Mouse (Mus musculus) cortical plate, adult 2 months (tissue): Measurements from ENCODE around the gene Atp6ap1.

Source experiments
- CTCF ChIP-seq: fragments of 200-500 bp; IDR thresholded peaks from 2 replicates; pipeline ENCODE4 v1.5.1; 2011; ENCODE audit warnings: mild to moderate bottlenecking, control low read depth, low read length; ENCODE audit not compliant: insufficient read depth; ENCODE audit errors: extremely low read depth
- POLR2A ChIP-seq: fragments of 200-500 bp; IDR thresholded peaks from 2 replicates; pipeline ENCODE4 v1.6.1; 2011; ENCODE audit warnings: mild to moderate bottlenecking, low read length, control low read depth; ENCODE audit not compliant: insufficient read depth; ENCODE audit errors: extremely low read depth

DNA sequence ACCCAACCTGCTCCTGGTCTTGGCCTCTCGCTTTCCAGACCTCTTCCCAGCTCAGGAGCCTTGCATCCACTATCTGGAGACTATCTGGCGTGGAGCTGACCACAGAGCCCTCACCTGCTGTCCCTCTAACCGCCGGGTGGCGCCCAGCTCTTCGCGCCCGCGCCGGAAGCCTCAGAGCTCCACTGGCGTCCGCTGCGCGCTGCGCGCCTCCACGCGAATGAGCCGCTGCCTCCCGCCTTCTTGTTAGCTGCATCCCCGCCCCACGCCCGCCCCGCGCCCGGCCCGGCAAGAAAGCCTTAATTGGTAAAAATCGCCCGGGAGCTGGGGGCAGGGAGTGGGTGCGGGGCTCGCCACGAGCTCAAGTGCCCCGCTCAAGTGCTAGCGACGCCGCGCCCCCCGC lies 47.3 kb upstream of the Atp6ap1 start, which contains the start of gene Flna:
- TF ChIP-seq POLR2A (no peak), CTCF (no peak)
